Mouse (Mus musculus): ENCODE results near the gene Gm9044. TPM values are rescaled to one million over a fixed set of nuclear protein-coding genes. Genes with fewer than 3 reads are reported as not detected.
"Not testable (repeated sequence)": the region's sequence is repeated elsewhere in the genome, so short reads cannot be mapped to it uniquely, and the experiment has no call there.

Gm9044 gene
- total RNA-seq (2021), result not detected in 2 replicates
- long read RNA-seq, result 0 reads

GRCm38 (mm10) chr10:118332308-118332707, at the start of gene Gm9044:
Gm9044 (minus strand) TSS chr10:118332408.
- DNase-seq, result not testable (repeated sequence)

- peak; percentile 74 for DNase-seq
Measured at GRCm38 (mm10) chr10:118370443-118370842, 38.2 kb upstream of the Gm9044 start.

GRCm38 (mm10) chr10:118369518-118369917, 37.3 kb upstream of the Gm9044 start:
- no peak for DNase-seq

GRCm38 (mm10) chr10:118354005-118354404, 21.8 kb upstream of the Gm9044 start, which contains the start of gene Gm9049:
Gm9049 (minus strand) TSS chr10:118354105.
- DNase-seq, result not testable (repeated sequence)

- not testable (repeated sequence) for DNase-seq
Measured at GRCm38 (mm10) chr10:118348579-118348978, 16.4 kb upstream of the Gm9044 start, which contains the start of gene Gm9048. Gm9048 (minus strand) TSS chr10:118348679.

- not testable (repeated sequence) for DNase-seq
Measured at GRCm38 (mm10) chr10:118343155-118343554, 10.9 kb upstream of the Gm9044 start, which contains the start of gene Gm9046. Gm9046 (minus strand) TSS chr10:118343255.

- not testable (repeated sequence) for DNase-seq
Measured at GRCm38 (mm10) chr10:118337731-118338130, 5.5 kb upstream of the Gm9044 start, which contains the start of gene Gm9045. Gm9045 (minus strand) TSS chr10:118337831.

- not testable (repeated sequence) for DNase-seq
Measured at GRCm38 (mm10) chr10:118326869-118327268, 5.3 kb downstream of the Gm9044 start, which contains the start of gene Gm9040. Gm9040 (minus strand) TSS chr10:118326969.

- DNase-seq, result no peak
Measured at GRCm38 (mm10) chr10:118319024-118319423, 13.2 kb downstream of the Gm9044 start.

GRCm38 (mm10) chr10:118302133-118302532, 30.1 kb downstream of the Gm9044 start:
- not testable (repeated sequence) for DNase-seq

GRCm38 (mm10) chr10:118294938-118295337, 37.3 kb downstream of the Gm9044 start, which contains the start of gene Iltifb:
Iltifb (minus strand) TSS chr10:118295038.
- DNase-seq, result no peak

- not testable (repeated sequence) for DNase-seq
Measured at GRCm38 (mm10) chr10:118283016-118283415, 49.2 kb downstream of the Gm9044 start.

- not testable (repeated sequence) for DNase-seq
Measured at GRCm38 (mm10) chr10:118282565-118282964, 49.6 kb downstream of the Gm9044 start.

Other genes with a start within 250 kb of the Gm9044 start
- 11.7 and 16.6 TPM in 2 replicates for gene Mdm1, start 190.6 kb downstream of the Gm9044 start, total RNA-seq (2021)
- not detected in 2 replicates for gene Il22, start 127.5 kb downstream of the Gm9044 start, total RNA-seq (2021)
- 0.49 TPM in 1 of 2 replicates, not detected in the other for gene Gm32717, start 91.6 kb downstream of the Gm9044 start, total RNA-seq (2021)
- 0.49 TPM in 1 of 2 replicates, not detected in the other for gene Gm32802, start 73.7 kb downstream of the Gm9044 start, total RNA-seq (2021)
- gene Iltifb, start 37.4 kb downstream of the Gm9044 start, total RNA-seq (2021), result not detected in 2 replicates
- not detected in 2 replicates for gene Gm9040, start 5.4 kb downstream of the Gm9044 start, total RNA-seq (2021)
- gene Gm9045, start 5.4 kb upstream of the Gm9044 start, total RNA-seq (2021), result not detected in 2 replicates
- gene Gm9046, start 10.8 kb upstream of the Gm9044 start, total RNA-seq (2021), result not detected in 2 replicates
- not detected in 2 replicates for gene Gm9048, start 16.3 kb upstream of the Gm9044 start, total RNA-seq (2021)
- not detected in 2 replicates for gene Gm9049, start 21.7 kb upstream of the Gm9044 start, total RNA-seq (2021)
- gene Ifng, start 108.6 kb upstream of the Gm9044 start, total RNA-seq (2021), result not detected in 2 replicates

Measured in adrenal gland, postnatal 25 days (tissue).